Mouse (Mus musculus) lung, postnatal 36 days (tissue): Measurements from ENCODE around the gene Rnf141.

ENCODE experiments used
- DNase-seq: peaks from one replicate; pipeline ENCODE4 v3.0.0; 2022; ENCODE audit warnings: mixed read lengths

The Rnf141 gene

GRCm38 (mm10) chr7:110792201-110792600 lies 52.1 kb downstream of the Rnf141 start:
- DNase-seq, result no peak

GRCm38 (mm10) chr7:110790878-110791277 lies 53.4 kb downstream of the Rnf141 start:
- DNase-seq, result no peak

GRCm38 (mm10) chr7:110787310-110787709 lies 56.9 kb downstream of the Rnf141 start:
- DNase-seq, result peak; percentile 86

GRCm38 (mm10) chr7:110785741-110786146 lies 58.5 kb downstream of the Rnf141 start:
- DNase-seq, result no peak

GRCm38 (mm10) chr7:110784965-110785364 lies 59.3 kb downstream of the Rnf141 start:
- DNase-seq, result no peak

GRCm38 (mm10) chr7:110782845-110783478 lies 61.3 kb downstream of the Rnf141 start:
- peak; percentile 60 for DNase-seq

- DNase-seq, result peak; percentile 65
Observed at GRCm38 (mm10) chr7:110782135-110782534, 62.1 kb downstream of the Rnf141 start.

- DNase-seq, result peak; percentile 53
Observed at GRCm38 (mm10) chr7:110781231-110781711, 63.0 kb downstream of the Rnf141 start.

GRCm38 (mm10) chr7:110780520-110780919 lies 63.7 kb downstream of the Rnf141 start:
- no peak for DNase-seq

GRCm38 (mm10) chr7:110779605-110780111 lies 64.6 kb downstream of the Rnf141 start:
- DNase-seq, result no peak

GRCm38 (mm10) chr7:110778933-110779332 lies 65.3 kb downstream of the Rnf141 start:
- no peak for DNase-seq

GRCm38 (mm10) chr7:110777146-110778001 lies 66.9 kb downstream of the Rnf141 start:
- peak; percentile 57 for DNase-seq

- DNase-seq, result no peak
Observed at GRCm38 (mm10) chr7:110774674-110775073, 69.6 kb downstream of the Rnf141 start.

- no peak for DNase-seq
Observed at GRCm38 (mm10) chr7:110774077-110774476, 70.2 kb downstream of the Rnf141 start.

- peak; percentile 82 for DNase-seq
Observed at GRCm38 (mm10) chr7:110773204-110774002, 70.9 kb downstream of the Rnf141 start.

- DNase-seq, result peak; percentile 49
Observed at GRCm38 (mm10) chr7:110772343-110772742, 71.9 kb downstream of the Rnf141 start.

- no peak for DNase-seq
Observed at GRCm38 (mm10) chr7:110770949-110771348, 73.3 kb downstream of the Rnf141 start.

GRCm38 (mm10) chr7:110769094-110769493 lies 75.2 kb downstream of the Rnf141 start:
- DNase-seq, result peak; percentile 77

- DNase-seq, result peak; percentile 69
Observed at GRCm38 (mm10) chr7:110768451-110769064, 75.7 kb downstream of the Rnf141 start.

GRCm38 (mm10) chr7:110768001-110768400 lies 76.3 kb downstream of the Rnf141 start, which contains the start of gene Ampd3:
Ampd3 (plus strand) TSS chr7:110768206.
- peak; percentile 29 for DNase-seq

GRCm38 (mm10) chr7:110762605-110763180 lies 81.6 kb downstream of the Rnf141 start:
- no peak for DNase-seq

GRCm38 (mm10) chr7:110756440-110756839 lies 87.8 kb downstream of the Rnf141 start:
- DNase-seq, result no peak
